Mouse (Mus musculus) mesoderm, embryonic 11.5 days (tissue): ENCODE results near the gene Zfp956.
A peak's percentile ranks its signal among the peaks of the same experiment; 100 is the strongest.

Experiments used
- DNase-seq: peaks from one replicate; pipeline ENCODE4 v3.0.0-alpha.2; 2012; ENCODE audit warnings: low read depth, low spot score

Zfp956 gene

DNA sequence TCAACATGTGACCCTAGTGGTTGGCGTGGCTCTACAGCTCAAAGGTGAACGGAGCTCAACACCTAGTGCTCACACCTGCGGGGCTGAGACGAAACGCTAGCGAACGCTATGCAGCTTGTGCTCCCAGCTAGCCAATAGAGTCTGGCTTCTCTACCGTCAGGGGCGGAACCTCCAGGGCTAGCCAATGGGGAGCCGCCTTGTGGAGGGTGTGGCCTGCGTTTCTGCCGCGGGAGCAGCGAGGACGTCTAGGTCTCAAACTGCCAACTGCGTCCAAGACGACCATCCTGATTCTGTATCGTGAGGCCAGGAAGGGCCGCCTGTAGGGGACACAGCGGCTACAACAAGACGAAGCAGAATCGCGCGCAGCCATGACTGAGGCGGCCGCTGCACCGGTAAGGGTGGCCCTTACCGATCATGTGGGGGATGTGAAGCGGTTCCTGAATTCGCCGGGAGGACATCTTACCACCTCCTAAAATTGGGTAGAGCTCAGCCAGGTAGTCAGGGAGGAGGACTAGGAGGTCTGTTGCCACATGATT is at the start of gene Zfp956:
Gene Zfp956 (plus strand): TSS at position 200 of the 536 bp plus-strand sequence.
- peak; percentile 92 for DNase-seq

DNA sequence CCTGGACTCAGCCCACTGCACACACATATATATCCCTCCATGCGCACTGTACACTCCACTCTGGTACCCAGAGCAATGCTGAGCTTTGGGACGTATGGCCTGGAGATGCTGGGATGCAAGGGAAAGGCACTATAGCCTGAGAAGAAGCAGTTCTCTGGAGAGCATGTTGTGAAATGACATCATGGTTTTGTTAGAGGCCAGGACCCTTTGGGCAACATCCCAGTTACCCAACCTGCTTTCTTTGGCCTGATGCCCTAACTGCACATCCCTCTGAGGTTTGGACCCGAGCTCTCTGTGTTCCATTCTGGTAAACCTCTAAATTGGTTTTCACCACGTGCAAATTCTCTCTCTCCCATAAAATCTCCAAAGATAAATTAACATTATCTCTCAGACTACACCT is 49.6 kb upstream of the Zfp956 start:
- no peak for DNase-seq

DNA sequence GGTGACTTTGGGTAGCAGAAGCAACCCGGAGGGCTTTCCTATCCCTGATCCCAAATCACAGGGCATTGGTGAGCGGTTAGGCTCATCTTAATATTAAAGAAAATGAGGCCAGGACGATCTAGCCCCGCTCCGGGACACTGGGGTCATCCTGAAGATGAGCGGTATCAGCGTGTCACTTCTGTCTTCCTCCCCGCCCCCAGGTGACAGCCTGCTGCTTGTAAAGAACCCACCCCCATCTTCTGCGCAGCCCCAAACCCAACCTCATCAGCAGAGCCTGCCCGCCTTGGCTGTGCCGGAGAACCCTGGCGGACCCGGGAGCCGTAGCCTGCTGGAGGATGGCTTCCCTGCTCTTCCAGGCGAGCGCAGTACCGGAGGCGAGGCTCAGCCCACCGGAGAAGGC is 48.8 kb upstream of the Zfp956 start:
- no peak for DNase-seq

DNA sequence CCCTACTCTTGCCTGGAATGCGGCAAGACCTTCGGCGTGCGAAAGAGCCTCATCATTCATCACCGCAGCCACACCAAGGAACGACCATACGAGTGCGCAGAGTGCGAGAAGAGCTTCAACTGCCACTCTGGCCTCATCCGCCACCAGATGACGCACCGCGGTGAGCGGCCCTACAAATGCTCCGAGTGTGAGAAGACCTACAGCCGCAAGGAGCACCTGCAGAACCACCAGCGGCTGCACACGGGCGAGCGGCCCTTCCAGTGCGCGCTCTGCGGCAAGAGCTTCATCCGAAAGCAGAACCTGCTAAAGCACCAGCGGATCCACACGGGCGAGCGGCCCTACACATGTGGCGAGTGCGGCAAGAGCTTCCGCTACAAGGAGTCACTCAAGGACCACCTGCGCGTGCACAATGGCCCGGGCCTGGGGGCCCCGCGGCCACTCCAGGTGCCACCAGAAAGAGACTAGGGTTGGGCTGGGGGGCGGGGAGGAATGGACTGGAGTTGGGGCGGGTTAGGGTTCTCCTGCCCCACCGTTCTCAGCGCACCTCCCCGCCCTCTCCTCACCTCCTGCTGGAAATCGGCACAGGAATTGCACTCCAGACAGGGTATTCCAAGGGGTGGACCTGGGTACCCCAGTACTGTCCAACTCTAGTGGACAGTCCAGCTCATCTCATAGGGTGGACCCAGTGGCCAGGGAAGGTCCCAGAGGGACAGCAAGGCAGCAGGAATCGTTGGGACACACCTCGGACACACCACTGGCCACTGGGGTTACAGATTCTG is 48.1 kb upstream of the Zfp956 start:
- DNase-seq, result peak; percentile 7

DNA sequence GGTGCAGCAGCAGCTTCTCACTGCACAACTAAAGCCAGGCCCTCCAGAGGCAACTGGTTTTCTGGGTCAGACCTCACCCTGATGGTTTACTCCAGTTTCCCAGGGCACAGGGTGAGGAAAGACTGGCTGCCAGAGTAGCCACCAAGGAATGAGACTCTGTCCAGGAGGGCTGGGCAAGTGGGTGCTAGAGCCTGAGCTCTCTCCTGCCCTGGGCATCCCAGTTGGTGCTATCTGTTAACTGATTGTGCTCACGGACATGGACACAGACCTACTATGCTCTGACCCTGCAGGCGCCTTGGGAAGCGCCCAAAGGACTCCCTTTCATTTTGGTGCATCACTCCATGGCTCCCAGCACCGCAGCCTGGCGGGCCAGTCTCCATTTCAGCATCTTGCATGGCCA is 46.9 kb upstream of the Zfp956 start:
- no peak for DNase-seq

DNA sequence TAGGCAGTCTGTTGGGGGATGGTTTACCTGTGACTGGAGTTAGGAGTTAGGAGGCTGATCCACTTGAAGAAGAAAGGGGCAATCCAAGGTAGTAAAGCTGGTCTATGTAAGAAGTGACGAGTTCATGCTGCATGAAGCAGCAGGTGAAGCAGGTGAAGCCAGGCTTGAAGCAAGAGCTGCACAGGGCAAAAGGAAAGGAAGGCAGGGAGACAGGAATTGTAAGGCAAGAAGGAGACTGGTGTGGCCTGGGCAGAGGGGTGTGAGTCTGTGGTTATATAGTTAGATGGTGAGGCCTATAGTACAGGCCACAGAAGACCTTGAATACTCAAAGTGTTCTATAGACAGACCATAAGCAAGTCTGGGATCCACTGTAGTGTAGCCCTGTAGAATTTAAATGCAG is 44.2 kb upstream of the Zfp956 start:
- DNase-seq, result no peak

DNA sequence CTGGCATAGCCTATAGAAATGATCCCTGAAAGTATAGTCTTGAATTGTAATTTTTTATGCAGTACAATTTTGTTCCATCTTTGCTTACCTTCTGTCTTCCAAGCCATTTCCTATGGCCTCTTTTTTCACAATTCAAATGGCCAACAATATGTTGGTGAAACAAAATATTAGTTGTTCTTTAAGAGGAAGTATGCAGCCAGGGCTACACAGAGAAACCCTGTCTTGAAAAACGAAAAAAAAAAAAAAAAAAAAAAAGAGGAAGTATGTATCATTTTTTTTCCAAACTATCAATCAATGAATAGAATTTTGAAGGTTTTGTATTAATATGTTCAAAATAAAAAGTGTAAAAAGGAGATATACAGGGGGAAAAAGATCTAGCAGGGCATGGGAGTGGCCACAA is 41.5 kb upstream of the Zfp956 start:
- no peak for DNase-seq

DNA sequence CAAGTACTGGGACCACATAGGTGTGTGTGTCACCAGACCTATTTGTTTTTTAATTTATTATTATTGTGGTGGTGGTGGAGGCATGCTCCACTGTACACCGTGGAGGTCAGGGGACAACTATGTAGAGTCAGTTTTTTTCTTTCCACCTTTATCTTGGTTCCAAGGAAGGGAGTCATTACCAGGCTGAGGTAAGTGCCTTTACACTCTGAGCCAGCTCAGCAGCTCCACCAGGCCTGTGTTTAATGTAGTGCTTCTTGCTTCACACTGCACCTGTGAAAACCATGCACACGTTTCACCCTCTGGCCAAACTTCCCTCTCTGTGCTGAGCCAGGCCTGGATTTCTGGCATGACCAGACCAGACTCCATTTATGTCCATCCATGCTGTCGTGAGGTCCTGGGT is 40.2 kb upstream of the Zfp956 start:
- no peak for DNase-seq

DNA sequence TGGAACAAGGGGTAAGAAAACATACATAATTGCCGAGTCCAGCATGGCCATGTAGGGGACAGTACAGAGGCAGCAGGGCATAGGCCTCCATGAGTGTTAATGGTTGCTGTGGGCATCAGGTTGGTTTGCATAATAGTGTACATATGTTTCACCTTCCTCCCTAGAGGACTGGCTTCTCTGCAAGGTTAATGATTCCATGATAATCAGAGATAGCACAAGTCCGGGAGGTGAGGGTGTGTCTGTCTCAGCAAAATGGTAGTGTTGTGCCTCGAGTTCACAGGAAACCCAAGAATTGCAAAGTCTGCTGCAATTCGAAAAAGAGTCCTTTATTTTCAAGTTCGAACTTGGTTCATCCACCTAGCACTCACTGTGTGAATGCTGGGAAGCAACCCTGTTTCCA is 36.1 kb upstream of the Zfp956 start:
- no peak for DNase-seq

DNA sequence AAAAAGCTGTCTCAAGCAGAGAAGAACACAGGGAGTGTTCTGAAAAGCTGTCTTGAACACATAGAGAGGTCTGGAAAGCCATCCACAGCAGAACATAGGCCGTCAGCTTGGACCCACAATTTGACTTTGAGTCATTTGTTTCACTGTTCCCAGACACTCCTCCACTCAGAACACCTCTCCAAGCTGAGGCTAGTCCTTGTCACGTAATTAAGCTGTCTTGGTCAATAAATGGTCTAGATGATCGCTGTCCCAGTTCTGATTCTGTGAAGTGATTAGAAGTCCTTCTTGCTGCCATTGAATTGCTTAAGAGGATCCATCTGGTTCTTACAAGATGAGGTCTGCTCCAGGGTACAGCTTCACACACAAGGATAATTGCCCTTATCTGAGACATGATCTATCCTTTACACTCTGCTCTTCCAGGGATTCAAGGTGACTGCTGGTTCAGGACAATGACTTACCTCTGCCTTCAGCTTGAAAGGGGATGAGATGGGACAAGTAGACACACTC is 34.4 kb upstream of the Zfp956 start:
- no peak for DNase-seq

DNA sequence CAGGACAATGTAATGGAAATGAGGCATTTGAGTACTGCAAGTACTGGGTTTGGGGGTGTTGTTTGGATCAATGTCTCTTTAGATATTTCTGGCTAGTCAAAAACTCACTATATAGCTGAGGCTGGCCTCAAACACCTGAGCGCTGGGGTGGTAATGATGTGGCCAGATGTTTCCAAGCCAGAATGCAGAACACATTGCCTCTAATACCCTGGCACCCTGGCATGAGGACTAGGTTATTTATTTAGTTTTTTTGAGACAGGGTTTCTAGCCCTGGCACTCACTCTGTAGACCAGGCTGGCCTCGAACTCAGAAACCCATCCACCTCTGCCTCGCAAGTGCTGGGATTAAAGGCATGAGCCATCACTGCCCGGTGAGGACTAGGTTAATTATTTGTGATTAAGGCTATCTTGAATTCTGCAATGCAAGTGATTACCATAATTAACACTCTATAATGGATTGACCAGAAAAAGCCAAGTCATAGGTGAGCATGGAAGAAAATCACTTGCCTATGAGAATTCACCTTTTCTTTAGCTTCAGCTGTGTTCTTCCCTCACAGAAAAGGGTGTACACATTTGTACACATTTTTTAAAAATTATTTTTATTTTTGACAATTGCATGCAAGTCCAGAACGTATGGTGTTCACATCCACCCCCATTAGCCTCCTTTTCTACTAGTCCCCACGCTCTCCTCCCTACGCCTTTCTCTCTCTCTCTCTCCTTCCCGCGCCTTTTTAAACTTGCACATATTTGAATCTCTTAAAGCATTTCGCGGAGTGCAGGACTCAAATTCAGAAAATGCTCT is 33.3 kb upstream of the Zfp956 start:
- no peak for DNase-seq

DNA sequence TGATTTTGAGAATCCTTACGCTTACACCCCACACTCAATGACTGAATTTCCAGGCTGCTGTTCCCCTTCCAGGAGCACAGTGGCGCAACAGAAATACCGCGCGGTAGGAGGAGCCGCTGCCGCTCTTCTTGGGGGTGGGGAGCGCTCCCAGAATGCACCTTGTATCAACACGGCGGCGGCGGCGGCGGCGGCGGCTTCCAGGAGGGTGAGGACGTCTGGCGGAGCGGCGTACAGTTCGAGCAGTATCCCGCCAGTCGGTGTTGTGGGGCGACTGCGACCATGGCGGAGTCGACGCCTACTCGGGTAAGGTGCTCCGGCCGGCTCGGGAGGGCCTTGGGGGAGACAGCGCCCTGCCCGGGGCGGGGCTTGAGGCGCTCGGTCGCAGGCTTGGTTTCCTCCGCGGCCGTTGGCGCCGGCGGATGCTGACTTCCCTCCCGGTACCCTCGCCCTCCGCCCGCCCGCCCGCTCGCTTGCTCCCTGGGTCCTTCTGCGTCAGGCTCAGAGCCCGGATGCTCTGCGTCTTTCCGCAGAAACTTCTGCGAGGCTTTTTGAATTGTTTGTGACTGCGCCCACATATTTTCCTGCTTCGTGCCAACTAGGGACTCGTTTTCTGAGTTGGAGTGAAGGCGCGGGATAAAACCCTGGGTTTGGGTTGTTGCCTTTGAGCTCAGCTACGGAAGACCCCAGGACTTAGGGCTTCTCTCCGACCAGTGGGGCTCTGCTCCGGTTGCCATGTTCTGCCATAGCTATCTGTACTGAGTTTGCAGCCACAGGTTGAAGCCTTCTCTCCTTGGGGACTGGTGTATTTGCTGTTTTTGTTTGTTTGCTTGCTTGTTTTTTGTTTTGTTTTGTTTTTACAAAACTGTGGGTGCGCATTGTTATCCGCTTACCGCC is 32.5 kb upstream of the Zfp956 start, which contains the start of gene Zfp212:
Gene Zfp212 (plus strand): TSS at position 30 of the 894 bp plus-strand sequence.
- peak; percentile 89 for DNase-seq

DNA sequence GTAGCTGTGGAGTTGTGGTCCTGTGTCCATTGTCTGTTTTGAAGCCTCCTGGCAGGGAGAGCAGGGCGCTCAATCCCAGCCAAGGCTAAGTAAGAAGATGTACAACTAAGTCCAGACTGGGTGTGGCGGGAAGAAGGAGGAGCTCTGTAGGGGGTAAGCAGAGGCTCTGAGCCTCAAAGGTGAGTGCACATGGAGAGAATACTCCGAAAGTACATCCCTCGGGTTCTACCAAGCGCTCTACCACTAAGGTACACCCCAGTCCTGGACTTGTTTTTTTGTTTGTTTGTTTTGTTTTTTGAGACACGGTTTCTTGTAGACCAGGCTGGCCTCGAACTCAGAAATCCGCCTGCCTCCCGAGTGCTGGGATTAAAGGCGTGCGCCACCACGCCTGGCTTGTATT is 10.7 kb upstream of the Zfp956 start:
- no peak for DNase-seq

DNA sequence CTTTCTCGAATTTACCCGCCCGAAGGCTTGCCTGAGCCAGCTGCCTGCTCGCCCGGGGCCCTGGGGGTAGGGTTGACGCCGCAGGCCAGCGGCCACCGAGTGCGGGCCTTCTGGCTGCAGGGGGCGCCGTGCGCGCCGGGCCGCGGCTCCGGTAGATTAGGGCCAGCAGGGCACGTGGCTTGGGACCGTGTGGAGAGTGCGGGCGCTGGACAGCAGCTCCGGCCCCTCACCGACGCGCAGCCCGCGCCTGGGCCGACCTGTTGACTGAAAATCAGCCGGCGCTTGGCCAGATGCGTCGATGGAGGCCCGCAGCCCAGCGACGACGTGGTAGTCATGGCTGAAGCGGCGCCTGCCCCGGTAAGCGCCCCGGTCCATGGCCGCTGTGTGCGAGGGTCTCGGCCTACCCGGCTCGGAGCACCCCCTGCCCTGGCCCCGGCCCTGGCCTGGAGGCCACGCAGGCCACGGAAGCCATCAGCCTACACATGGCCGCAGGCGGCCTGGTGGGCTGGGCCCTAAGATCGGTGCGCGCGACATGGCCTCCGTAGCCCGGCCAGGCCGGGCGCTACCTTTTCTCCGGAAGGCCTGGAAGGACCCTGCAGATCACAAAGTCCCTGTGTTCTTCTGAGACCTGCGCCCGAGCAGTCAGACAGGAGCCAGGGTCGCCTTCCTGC is 10.0 kb upstream of the Zfp956 start:
- DNase-seq, result peak; percentile 78

DNA sequence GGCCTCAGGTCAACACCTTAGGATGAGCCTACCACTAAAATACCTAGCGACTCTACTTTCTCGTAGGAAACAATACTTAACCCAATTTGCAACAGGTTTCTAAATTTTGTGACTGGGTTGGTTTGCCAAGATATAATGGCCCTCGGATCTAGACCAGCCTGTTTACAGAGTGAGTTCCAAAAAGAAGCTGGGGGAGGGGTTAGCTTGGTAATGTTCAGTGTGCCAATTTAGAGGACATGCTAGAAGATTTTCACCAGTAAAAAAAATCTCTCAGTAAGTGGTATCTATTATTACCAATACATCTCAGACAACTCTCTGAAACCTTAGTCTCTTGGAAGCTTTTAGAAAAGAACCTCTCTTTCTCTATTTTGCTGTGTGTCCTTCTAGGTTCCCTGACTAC is 9.5 kb upstream of the Zfp956 start:
- DNase-seq, result no peak

DNA sequence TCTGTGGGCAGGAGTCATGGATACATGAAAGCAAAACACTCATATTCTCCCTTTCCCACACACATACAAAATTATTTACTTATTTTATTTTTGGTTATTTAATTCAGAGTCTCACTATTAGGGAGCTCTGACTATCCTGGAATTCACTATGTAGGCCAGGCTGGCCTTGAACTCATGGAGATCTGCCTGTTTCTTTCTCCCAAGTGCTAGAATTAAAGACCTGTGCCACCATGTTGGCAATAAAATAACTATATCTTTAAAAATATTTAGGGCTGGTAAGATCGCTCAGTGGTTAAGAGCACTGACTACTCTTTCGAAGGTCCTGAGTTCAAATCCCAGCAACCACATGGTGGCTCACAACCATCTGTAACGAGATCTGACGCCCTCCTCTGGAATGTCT is 5.8 kb upstream of the Zfp956 start:
- DNase-seq, result no peak

DNA sequence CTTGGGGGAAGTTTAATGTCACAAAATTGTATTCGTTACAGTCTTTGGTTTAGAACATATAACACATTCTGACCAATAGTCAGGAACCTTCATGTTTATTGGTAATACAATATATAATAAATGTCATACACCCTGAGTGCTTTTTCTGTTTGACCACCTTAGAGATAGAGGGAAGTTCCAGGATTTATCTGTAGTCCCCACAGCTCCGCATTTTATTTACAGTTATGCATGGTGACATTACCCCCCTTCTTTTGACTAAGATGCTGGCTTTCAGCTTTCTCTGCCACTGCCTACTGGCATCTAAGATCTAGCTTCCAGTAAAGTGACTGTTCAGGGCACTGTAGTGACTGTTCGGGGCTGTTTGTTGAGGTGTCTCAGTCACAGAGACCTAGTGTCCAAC is 1.2 kb downstream of the Zfp956 start:
- no peak for DNase-seq

DNA sequence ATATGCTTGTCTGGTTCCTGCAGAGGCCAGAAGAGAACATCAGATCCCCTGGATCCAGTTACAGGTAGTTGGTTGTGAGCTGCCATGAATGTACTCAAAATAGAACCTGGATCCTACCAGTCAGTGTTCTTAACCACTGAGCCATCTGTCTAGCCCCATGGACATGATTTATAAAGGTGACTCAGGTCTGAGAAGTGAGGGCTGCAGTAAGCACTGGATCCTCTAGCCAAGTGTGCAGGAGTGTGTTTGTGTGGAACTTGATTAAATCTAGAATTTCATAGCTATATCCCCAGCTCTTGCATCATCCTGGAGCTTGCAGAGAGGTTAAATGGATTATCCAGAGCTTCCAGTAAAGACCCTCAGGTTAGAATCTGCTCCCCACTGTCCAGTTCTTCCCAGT is 4.6 kb downstream of the Zfp956 start:
- no peak for DNase-seq

DNA sequence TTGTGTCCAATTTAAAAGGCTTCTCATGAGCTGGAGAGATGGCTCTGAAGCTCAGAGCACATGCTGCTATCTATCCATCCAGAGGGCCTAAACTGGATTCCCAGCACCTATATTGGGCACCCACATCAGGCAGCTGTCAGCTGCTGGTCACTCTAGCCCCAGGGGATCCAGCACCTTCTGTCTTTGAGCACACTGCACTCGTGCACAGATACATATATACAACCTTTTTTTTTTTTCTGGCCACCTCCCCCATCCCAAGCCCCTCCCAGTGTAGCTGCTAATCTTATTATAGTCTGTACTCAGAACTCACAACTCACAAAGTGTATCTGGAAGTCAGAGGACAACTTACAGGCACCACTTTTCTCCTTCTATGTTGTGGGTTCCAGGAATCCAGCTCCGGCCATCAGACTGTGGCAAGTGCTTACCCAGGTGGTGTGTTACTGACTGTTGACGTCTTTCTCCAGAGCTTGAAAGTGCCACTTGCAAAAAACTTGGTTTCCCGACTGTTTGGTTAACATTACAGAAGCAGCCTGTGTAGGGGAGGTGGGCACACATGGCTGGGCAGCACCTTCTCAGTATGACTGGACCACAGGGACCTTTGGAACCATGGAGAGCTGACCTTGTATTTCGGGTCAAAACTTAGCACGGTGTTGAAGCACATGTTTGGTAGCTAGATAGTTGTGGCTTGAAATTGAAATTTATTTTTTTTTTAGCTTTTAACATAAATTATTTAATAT is 7.7 kb downstream of the Zfp956 start:
- no peak for DNase-seq

DNA sequence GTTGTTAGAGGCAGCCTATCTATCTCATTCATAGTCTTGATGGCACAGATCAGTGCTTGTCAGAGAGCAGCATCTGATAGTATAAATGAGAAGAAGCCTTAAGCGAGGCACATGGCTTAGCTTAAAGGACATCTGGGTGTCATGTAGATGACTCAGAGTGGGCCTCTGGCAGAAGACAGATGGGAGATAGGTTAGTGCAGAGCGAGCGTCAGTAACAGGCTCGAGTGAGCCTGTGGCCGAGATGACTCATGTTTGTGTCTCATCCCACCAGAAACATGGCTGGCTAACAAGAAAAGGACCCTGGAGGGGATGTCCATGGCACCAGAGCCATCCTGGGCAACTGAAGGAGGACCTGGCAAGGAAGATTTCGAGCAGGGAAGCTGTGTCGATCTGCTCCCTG is 9.9 kb downstream of the Zfp956 start:
- no peak for DNase-seq
